Mouse (Mus musculus): Measurements from ENCODE around the gene Lyst.

DNA sequence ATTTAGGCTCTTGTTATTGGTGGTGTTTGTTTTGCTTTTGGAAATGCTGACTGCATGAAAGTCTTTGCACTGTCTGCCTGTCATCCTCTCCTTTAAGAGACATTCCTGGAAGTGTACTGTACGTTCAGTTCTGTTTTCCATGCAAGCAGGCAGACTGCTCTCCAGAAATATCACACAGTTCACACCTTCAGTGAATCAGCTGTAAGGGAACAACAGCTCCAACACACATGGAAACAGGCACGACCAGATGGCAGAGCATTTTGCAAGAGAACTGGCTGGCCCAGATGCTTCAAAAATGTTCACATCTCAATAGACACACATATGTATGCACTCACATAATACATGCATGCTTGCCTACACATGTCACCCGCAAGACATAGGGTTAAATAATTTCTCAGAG is 43.4 kb upstream of the Lyst start:
- TF ChIP-seq CTCF (conservative IDR thresholded peaks at IDR 0.05; ENCODE audit: insufficient read depth, insufficient read length, low read depth, low read length): no peak
- TF ChIP-seq POLR2A (IDR thresholded peaks at IDR 0.05; ENCODE audit: low read depth, low read length): no peak

Data from kidney, adult 2 months (tissue).